Mouse (Mus musculus): ENCODE data around the gene Kcnj1. TPM values are rescaled to one million over a fixed set of nuclear protein-coding genes. Genes with fewer than 3 reads are reported as not detected.

The Kcnj1 gene
- not detected for total RNA-seq (2022)

GRCm38 (mm10) chr9:32372202-32372601, at the start of gene Kcnj1:
Gene Kcnj1, plus strand, starts transcription at chr9:32372493.
- no peak for DNase-seq (ENCODE audit: low spot score in 2 of 2)

- DNase-seq (ENCODE audit: low spot score in 2 of 2), result no peak
Measured at GRCm38 (mm10) chr9:32323610-32324009, 48.7 kb upstream of the Kcnj1 start.

GRCm38 (mm10) chr9:32328777-32329176, 43.5 kb upstream of the Kcnj1 start:
- DNase-seq (ENCODE audit: low spot score in 2 of 2), result no peak

GRCm38 (mm10) chr9:32331162-32331561, 41.1 kb upstream of the Kcnj1 start:
- no peak for DNase-seq (ENCODE audit: low spot score in 2 of 2)

GRCm38 (mm10) chr9:32335389-32336150, 36.7 kb upstream of the Kcnj1 start:
- DNase-seq (ENCODE audit: low spot score in 2 of 2), result no peak

- DNase-seq (ENCODE audit: low spot score in 2 of 2), result no peak
Measured at GRCm38 (mm10) chr9:32340831-32341230, 31.5 kb upstream of the Kcnj1 start.

GRCm38 (mm10) chr9:32342929-32343328, 29.4 kb upstream of the Kcnj1 start:
- DNase-seq (ENCODE audit: low spot score in 2 of 2), result no peak

- no peak for DNase-seq (ENCODE audit: low spot score in 2 of 2)
Measured at GRCm38 (mm10) chr9:32344051-32344450, 28.2 kb upstream of the Kcnj1 start, which contains the start of gene Kcnj5. Gene Kcnj5, minus strand, starts transcription at chr9:32344350.

- no peak for DNase-seq (ENCODE audit: low spot score in 2 of 2)
Measured at GRCm38 (mm10) chr9:32344489-32344888, 27.8 kb upstream of the Kcnj1 start.

GRCm38 (mm10) chr9:32348096-32348495, 24.2 kb upstream of the Kcnj1 start:
- DNase-seq (ENCODE audit: low spot score in 2 of 2), result no peak

- no peak for DNase-seq (ENCODE audit: low spot score in 2 of 2)
Measured at GRCm38 (mm10) chr9:32349344-32349743, 22.9 kb upstream of the Kcnj1 start.

- DNase-seq (ENCODE audit: low spot score in 2 of 2), result peak; percentile 27 to 33
Measured at GRCm38 (mm10) chr9:32350332-32350731, 22.0 kb upstream of the Kcnj1 start.

- no peak for DNase-seq (ENCODE audit: low spot score in 2 of 2)
Measured at GRCm38 (mm10) chr9:32360770-32361169, 11.5 kb upstream of the Kcnj1 start.

GRCm38 (mm10) chr9:32368812-32369211, 3.5 kb upstream of the Kcnj1 start:
- DNase-seq (ENCODE audit: low spot score in 2 of 2), result no peak

- no peak for DNase-seq (ENCODE audit: low spot score in 2 of 2)
Measured at GRCm38 (mm10) chr9:32369388-32369787, 2.9 kb upstream of the Kcnj1 start.

- no peak for DNase-seq (ENCODE audit: low spot score in 2 of 2)
Measured at GRCm38 (mm10) chr9:32373656-32374055, 1.4 kb downstream of the Kcnj1 start.

- no peak for DNase-seq (ENCODE audit: low spot score in 2 of 2)
Measured at GRCm38 (mm10) chr9:32376031-32376430, 3.7 kb downstream of the Kcnj1 start.

- no peak for DNase-seq (ENCODE audit: low spot score in 2 of 2)
Measured at GRCm38 (mm10) chr9:32376863-32377590, 4.7 kb downstream of the Kcnj1 start.

GRCm38 (mm10) chr9:32384906-32385305, 12.6 kb downstream of the Kcnj1 start:
- DNase-seq (ENCODE audit: low spot score in 2 of 2), result no peak

- DNase-seq (ENCODE audit: low spot score in 2 of 2), result no peak
Measured at GRCm38 (mm10) chr9:32388120-32388519, 15.8 kb downstream of the Kcnj1 start.

- no peak for DNase-seq (ENCODE audit: low spot score in 2 of 2)
Measured at GRCm38 (mm10) chr9:32391092-32391491, 18.8 kb downstream of the Kcnj1 start.

GRCm38 (mm10) chr9:32391701-32392100, 19.4 kb downstream of the Kcnj1 start:
- DNase-seq (ENCODE audit: low spot score in 2 of 2), result no peak

- DNase-seq (ENCODE audit: low spot score in 2 of 2), result no peak
Measured at GRCm38 (mm10) chr9:32392716-32393115, 20.4 kb downstream of the Kcnj1 start.

Data from gastrocnemius, adult 8-10 months (tissue).